Mouse (Mus musculus) forebrain, postnatal 0 days (tissue): ENCODE results near the gene Atp2b2. TPM values are rescaled to one million over a fixed set of nuclear protein-coding genes. Genes with fewer than 3 reads are reported as not detected.

ENCODE experiments used
- ATAC-seq: fragments of 200-750 bp; cut with Nextera tagmentation; 2 replicates; pipeline ENCODE4 v1.8.0; 2017; ENCODE audit warnings: mild to moderate bottlenecking, moderate library complexity
- DNase-seq: peaks from one replicate; pipeline ENCODE4 v3.0.0-alpha.2; 2015
- H3K27ac ChIP-seq: fragments of 300-500 bp; sonication (generic); 2 replicates; pipeline ENCODE4 v1.5.1; 2014; ENCODE audit warnings: low read depth, mild to moderate bottlenecking, antibody characterized with exemption, low read length, moderate library complexity, mixed read lengths
- H3K27me3 ChIP-seq: fragments of 300-500 bp; sonication (generic); 2 replicates; pipeline ENCODE4 v1.6.1; 2014; ENCODE audit warnings: mild to moderate bottlenecking, low read length, mixed read lengths; ENCODE audit not compliant: insufficient read depth
- H3K36me3 ChIP-seq: fragments of 300-500 bp; sonication (generic); 2 replicates; pipeline ENCODE4 v1.6.1; 2014; ENCODE audit warnings: mild to moderate bottlenecking, moderate library complexity; ENCODE audit not compliant: insufficient read depth
- H3K4me1 ChIP-seq: fragments of 300-500 bp; sonication (generic); 2 replicates; pipeline ENCODE4 v1.6.1; 2014; ENCODE audit warnings: antibody characterized with exemption; ENCODE audit not compliant: insufficient read depth
- H3K4me2 ChIP-seq: fragments of 300-500 bp; sonication (generic); 2 replicates; pipeline ENCODE4 v1.6.1; 2014; ENCODE audit warnings: low read depth, mild to moderate bottlenecking, moderate library complexity
- H3K4me3 ChIP-seq: fragments of 300-500 bp; sonication (generic); 2 replicates; pipeline ENCODE4 v1.5.1; 2014; ENCODE audit warnings: low read depth, low read length, mixed read lengths
- H3K9ac ChIP-seq: fragments of 300-500 bp; sonication (generic); 2 replicates; pipeline ENCODE4 v1.6.1; 2014; ENCODE audit warnings: mild to moderate bottlenecking
- H3K9me3 ChIP-seq: fragments of 300-500 bp; sonication (generic); 2 replicates; pipeline ENCODE4 v1.6.1; 2016; ENCODE audit warnings: low read length
- CTCF ChIP-seq: sonication (generic); IDR thresholded peaks from 2 replicates; pipeline ENCODE4 v1.5.1; 2016; ENCODE audit warnings: antibody characterized with exemption, control low read depth, low read depth
- WGBS: fragments of 180-500 bp; shearing (Covaris S2); extraction: QIAGEN DNeasy Blood & Tissue Kit; methylation state at CpG from one replicate; pipeline ENCODE4 v1.1.7; 2014; 5-methylcytosine and 5-hydroxymethylcytosine counted together
- polyA plus RNA-seq: library from polyadenylated mRNA; unstranded; fragments of >200 nt; fragmentation: Nextera tagmentation; extraction: Ambion mirVana; gene quantifications from 2 replicates; pipeline ENCODE4 v1.2.1, GENCODE M21; 2015
- total RNA-seq: library from RNA; depleted of rRNA; stranded (reverse); fragments of >200 nt; gene quantifications from 2 replicates; pipeline ENCODE4 v1.2.3, GENCODE M21; 2014

Atp2b2 gene
- total and polyA plus RNA-seq, 2 experiments from 2014 or later = 37.8 to 65.1 TPM

GRCm38 (mm10) chr6:113978091-113978650, 64.2 kb downstream of the Atp2b2 start:
- ATAC-seq = no peak
- H3K36me3 ChIP-seq = no peaks in the 10 kb centered on the region
- 61% methylated on average over 5 of the region's 5 CpGs for WGBS
- H3K4me1 ChIP-seq = no peaks in the 10 kb centered on the region
- H3K4me3 ChIP-seq = no peak overlapping the region
- no peak overlapping the region for H3K27ac ChIP-seq
- H3K27me3 ChIP-seq = no peaks in the 10 kb centered on the region
- no peak overlapping the region for H3K4me2 ChIP-seq
- TF ChIP-seq CTCF = no peak
- H3K9ac ChIP-seq = no peak overlapping the region
- H3K9me3 ChIP-seq = no peaks in the 10 kb centered on the region
- DNase-seq = no peak

GRCm38 (mm10) chr6:113970900-113971299, 71.5 kb downstream of the Atp2b2 start:
- no peak for ATAC-seq
- no peak for DNase-seq
- Histone ChIP-seq H3K9me3 (no peaks in the 10 kb centered on the region), H3K4me3 (no peak overlapping the region), H3K4me2 (no peak overlapping the region), H3K27me3 (no peaks in the 10 kb centered on the region), H3K9ac (no peak overlapping the region), H3K36me3 (no peaks in the 10 kb centered on the region), H3K27ac (no peak overlapping the region), H3K4me1 (no peaks in the 10 kb centered on the region)
- 72% methylated on average over 2 of the region's 2 CpGs for WGBS
- no peak for TF ChIP-seq CTCF

- H3K4me2 ChIP-seq = no peak overlapping the region
- ATAC-seq = no peak
Measured at GRCm38 (mm10) chr6:113970464-113970863, 71.9 kb downstream of the Atp2b2 start.

GRCm38 (mm10) chr6:113969751-113970150, 72.7 kb downstream of the Atp2b2 start:
- no peaks in the 10 kb centered on the region for H3K36me3 ChIP-seq
- WGBS = 40% methylated on average over 3 of the region's 3 CpGs
- no peak for TF ChIP-seq CTCF

More at GRCm38 (mm10) chr6:113970464-113970863, 71.9 kb downstream of the Atp2b2 start:
- no peak overlapping the region for H3K9ac ChIP-seq
- H3K27ac ChIP-seq = no peak overlapping the region
- TF ChIP-seq CTCF = no peak
- H3K9me3 ChIP-seq = no peaks in the 10 kb centered on the region
- no peak overlapping the region for H3K4me3 ChIP-seq
- H3K27me3 ChIP-seq = no peaks in the 10 kb centered on the region
- no peak for DNase-seq
- H3K4me1 ChIP-seq = no peaks in the 10 kb centered on the region
- 50% methylated on average over 9 of the region's 9 CpGs for WGBS
- H3K36me3 ChIP-seq = no peaks in the 10 kb centered on the region

GRCm38 (mm10) chr6:113962811-113963210, 79.6 kb downstream of the Atp2b2 start:
- 10% methylated on average over 3 of the region's 3 CpGs for WGBS

More at GRCm38 (mm10) chr6:113969751-113970150, 72.7 kb downstream of the Atp2b2 start:
- H3K4me1 ChIP-seq = no peaks in the 10 kb centered on the region
- H3K9ac ChIP-seq = no peak overlapping the region
- H3K4me3 ChIP-seq = no peak overlapping the region
- H3K4me2 ChIP-seq = no peak overlapping the region
- no peaks in the 10 kb centered on the region for H3K27me3 ChIP-seq
- ATAC-seq (no peak), DNase-seq (no peak)
- H3K27ac ChIP-seq = no peak overlapping the region
- no peaks in the 10 kb centered on the region for H3K9me3 ChIP-seq

GRCm38 (mm10) chr6:113961658-113962057, 80.8 kb downstream of the Atp2b2 start:
- H3K9me3 ChIP-seq = no peaks in the 10 kb centered on the region
- H3K36me3 ChIP-seq = no peaks in the 10 kb centered on the region
- no peak overlapping the region for H3K27ac ChIP-seq
- H3K4me1 ChIP-seq = 0 out of 2 replicates have a peak, but pooled peaks cover 3% of the 10 kb centered on the region
- no peak for DNase-seq
- no peak overlapping the region for H3K4me2 ChIP-seq
- TF ChIP-seq CTCF = no peak
- WGBS = 74% methylated on average over 2 of the region's 2 CpGs
- H3K4me3 ChIP-seq = no peak overlapping the region
- H3K27me3 ChIP-seq = no peaks in the 10 kb centered on the region
- ATAC-seq = no peak
- no peak overlapping the region for H3K9ac ChIP-seq

More at GRCm38 (mm10) chr6:113962811-113963210, 79.6 kb downstream of the Atp2b2 start:
- Histone ChIP-seq H3K27me3 (no peaks in the 10 kb centered on the region), H3K4me2 (no peak overlapping the region), H3K9me3 (no peaks in the 10 kb centered on the region), H3K4me1 (0 out of 2 replicates have a peak, but pooled peaks cover 2% of the 10 kb centered on the region), H3K27ac (no peak overlapping the region), H3K9ac (no peak overlapping the region), H3K4me3 (no peak overlapping the region), H3K36me3 (no peaks in the 10 kb centered on the region)
- ATAC-seq (no peak), DNase-seq (no peak)
- TF ChIP-seq CTCF = no peak

GRCm38 (mm10) chr6:113959336-113959735, 83.1 kb downstream of the Atp2b2 start:
- no peaks in the 10 kb centered on the region for H3K9me3 ChIP-seq
- no peaks in the 10 kb centered on the region for H3K27me3 ChIP-seq
- 0 out of 2 replicates have a peak, but pooled peaks cover 3% of the 10 kb centered on the region for H3K4me1 ChIP-seq
- H3K4me2 ChIP-seq = no peak overlapping the region
- H3K27ac ChIP-seq = no peak overlapping the region
- ATAC-seq = no peak
- TF ChIP-seq CTCF = no peak
- H3K9ac ChIP-seq = no peak overlapping the region
- no peak for DNase-seq
- no peaks in the 10 kb centered on the region for H3K36me3 ChIP-seq
- 36% methylated on average over 1 of the region's 1 CpGs for WGBS
- H3K4me3 ChIP-seq = no peak overlapping the region
